Mouse (Mus musculus) right cerebral cortex, postnatal 25 days (tissue): ENCODE data around the gene Mrpl44.

ENCODE experiments used
- DNase-seq: peaks from one replicate; pipeline ENCODE4 v3.0.0; 2022

The Mrpl44 gene

DNA sequence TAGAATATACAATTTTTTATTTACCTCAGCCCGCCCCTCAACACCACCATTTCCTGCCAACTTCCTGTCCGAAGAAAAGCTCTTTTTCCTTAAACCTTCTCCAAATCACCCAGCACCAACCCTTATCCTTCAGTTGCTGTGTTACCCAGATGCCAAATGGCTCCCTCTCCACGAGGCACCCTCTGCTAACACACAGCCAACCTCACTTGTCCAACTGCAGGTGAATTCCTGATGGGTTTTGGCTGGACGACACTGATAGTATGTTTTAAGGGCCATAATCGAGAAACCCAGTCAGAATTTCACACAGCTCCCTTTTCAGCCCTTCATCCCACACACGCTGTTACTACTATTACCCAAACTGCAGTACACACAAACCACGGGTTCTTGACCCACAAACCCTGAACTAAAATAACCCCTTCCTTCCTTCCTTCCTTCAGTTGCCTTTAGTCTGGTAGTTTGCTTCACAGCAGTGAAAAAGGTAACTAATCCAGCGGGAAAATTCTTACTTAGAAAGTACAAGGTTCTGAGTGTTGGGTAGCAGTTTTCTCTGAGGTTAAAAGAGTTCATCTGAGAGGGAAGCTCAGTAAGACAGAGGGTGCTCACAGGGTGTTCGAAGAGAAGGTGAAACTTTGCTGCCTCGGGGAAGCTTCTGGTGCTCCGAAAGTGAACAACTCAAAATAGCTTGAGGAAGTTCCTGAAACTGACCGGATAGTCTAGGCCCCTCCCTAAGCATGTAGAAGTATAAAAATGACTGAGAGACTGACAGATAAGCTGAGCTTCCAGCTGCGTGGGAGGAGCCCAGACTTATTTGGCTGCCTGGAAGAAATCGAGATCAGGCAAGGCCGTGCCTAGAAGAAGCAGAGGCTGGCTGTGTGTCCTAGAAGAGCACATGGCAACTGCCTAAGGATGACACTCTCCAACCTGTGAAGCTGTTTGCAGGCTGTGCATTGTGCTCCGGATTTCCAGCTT lies 13.3 kb upstream of the Mrpl44 start:
- no peak for DNase-seq

DNA sequence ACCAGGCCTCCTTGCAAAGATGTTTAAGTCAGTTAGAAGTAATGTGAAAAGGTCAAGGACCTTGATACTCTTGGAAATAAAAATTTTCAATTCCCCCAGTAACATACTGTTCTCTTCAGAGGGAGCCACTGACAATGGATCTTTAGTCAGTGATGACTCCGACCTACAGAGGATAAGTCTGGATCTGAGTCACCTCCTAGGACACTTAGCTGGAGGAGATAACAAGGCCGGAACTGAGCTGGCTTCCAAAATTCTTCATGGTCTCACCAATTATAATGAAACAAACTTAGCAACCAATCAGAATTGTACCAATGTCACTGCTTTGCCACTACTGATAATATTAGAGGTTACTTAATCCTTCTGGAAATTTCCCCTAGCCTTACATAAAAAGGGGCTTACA lies 11.8 kb upstream of the Mrpl44 start:
- no peak for DNase-seq

- no peak for DNase-seq
Observed at GRCm38 (mm10) chr1:79764483-79764882, 11.3 kb upstream of the Mrpl44 start.

GRCm38 (mm10) chr1:79768231-79768630 lies 7.6 kb upstream of the Mrpl44 start:
- no peak for DNase-seq

DNA sequence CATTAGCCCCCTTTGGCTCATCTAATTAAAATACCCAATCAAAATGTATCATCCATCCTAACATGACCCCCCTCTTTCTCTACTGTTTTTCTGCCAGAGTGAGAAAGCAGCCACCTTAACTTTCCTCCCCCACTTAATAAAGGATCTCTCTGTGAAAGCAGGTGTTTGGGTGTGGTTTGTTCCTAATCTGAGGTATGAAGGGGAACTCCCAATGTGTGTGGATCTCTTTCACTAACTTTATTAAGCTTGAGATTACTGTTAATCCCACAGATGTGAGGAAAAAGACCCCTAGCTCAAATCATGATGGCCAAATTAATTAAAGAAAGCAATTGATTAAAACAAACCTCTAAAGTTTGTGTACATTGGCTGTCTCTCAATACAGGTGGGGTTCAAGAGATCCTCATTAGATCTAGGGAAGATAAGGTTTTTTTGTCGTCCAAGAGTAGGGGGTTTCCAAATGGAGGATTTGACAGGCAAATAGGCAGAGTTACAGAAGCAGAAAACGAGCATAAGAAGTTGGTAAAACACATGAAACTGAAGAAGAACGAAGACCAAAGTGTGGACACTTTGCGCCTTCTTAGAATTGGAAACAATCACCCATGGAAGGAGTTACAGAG lies 1.5 kb upstream of the Mrpl44 start:
- DNase-seq, result no peak

- DNase-seq, result no peak
Observed at GRCm38 (mm10) chr1:79778011-79778410, 2.2 kb downstream of the Mrpl44 start.

GRCm38 (mm10) chr1:79782433-79782832 lies 6.6 kb downstream of the Mrpl44 start:
- no peak for DNase-seq

GRCm38 (mm10) chr1:79786267-79786927 lies 10.6 kb downstream of the Mrpl44 start:
- DNase-seq, result peak; percentile 32

DNA sequence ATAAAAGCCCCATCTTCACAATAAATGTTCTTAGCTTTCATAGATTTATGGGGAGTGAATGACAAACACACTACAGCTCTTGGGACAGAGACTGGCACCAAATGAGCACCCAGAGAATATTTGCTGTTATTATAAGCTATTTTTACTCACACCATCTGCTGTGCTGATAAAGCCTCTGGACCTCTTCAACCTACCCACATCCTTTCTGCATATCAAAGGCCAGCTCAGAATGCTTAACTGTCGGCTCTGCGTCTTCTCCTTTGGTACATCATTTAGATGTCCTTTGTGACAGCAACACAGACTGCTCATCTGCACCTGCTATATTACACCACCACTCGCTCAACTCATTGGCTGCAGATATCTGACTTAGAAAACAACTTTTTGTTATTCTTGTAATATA lies 21.3 kb downstream of the Mrpl44 start:
- no peak for DNase-seq

DNA sequence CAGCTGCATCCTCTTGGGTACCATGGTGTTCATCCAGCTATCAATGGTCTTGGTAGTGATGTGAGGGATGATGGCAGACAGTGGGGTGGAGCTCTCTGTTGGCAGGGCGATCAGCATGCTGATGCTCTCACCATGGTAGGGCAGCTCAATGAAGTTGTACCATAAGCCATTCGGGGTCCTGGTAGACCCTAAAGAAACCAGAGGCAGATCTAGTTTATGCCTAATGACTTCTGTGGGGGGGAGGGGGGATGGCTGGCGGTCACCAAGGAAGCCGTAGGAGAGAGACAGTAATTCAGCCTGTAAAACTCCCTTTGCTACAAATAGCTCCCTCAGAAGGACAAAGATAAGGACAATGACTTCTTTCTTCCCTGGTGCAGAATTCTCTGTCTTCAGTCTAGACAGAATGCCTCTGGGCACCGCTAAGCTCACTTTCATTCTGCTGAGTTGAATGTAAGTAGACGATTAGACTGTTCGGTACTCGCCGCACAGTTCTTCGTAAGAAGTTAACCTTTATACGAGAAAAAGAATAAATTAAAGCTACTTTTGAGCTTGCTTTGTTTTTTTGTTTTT lies 27.1 kb downstream of the Mrpl44 start:
- DNase-seq, result no peak

DNA sequence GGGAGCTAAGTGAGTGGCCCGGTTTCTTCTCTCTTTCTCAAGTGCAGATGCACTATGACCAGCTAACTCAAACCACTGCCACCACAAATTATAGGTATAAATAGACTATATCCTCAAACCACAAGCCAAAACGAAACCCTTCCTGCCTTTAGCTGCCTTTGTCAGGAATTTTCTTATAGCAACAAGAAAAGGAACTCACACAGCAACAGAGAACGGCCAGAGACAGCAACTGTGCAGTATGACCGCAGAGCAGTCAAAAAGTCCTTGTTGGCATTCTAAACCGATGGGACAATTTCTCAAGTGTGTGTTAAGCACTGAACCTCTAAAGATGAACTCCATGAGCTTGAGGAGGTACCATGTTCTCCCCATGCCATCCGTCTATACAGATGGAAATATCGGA lies 27.8 kb downstream of the Mrpl44 start:
- DNase-seq, result no peak

- DNase-seq, result no peak
Observed at GRCm38 (mm10) chr1:79806865-79807264, 31.0 kb downstream of the Mrpl44 start.

GRCm38 (mm10) chr1:79809447-79809846 lies 33.6 kb downstream of the Mrpl44 start:
- DNase-seq, result no peak

DNA sequence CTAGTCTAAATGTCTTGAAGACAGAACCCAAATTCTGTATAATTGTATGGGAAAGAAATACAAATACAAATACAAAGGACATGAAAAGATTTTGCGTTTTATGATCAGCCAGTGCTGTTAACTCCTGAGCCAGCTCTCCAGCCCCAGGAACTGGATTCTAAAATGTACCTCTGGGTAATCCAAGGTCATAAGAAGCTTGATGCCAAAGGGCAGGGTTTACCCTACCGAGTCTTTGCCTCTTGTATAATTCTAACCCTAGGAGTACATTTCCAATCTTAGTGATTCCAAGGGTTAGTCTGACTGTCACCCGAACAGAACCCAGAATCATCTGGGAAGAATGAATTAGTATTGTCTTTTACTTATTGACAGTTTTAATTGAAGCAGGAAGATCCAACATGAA lies 39.6 kb downstream of the Mrpl44 start:
- DNase-seq, result no peak

- DNase-seq, result no peak
Observed at GRCm38 (mm10) chr1:79819296-79819879, 43.6 kb downstream of the Mrpl44 start.

GRCm38 (mm10) chr1:79822806-79823525 lies 47.1 kb downstream of the Mrpl44 start:
- peak; percentile 10 for DNase-seq

GRCm38 (mm10) chr1:79823951-79824633 lies 48.3 kb downstream of the Mrpl44 start:
- DNase-seq, result peak; percentile 6
